Mouse (Mus musculus) hindbrain, embryonic 14.5 days (tissue): Measurements from ENCODE around the gene Plxna4. TPM values are rescaled to one million over a fixed set of nuclear protein-coding genes. Genes with fewer than 3 reads are reported as not detected.

Source experiments
- ATAC-seq: fragments of 200-750 bp; cut with Nextera tagmentation; 2 replicates; pipeline ENCODE4 v1.8.0; 2017; ENCODE audit warnings: moderate number of reproducible peaks, mild to moderate bottlenecking, moderate TSS enrichment, moderate library complexity; ENCODE audit not compliant: low FRiP score
- DNase-seq: peaks from one replicate; pipeline ENCODE4 v3.0.0-alpha.2; 2015; ENCODE audit warnings: low spot score
- H3K27ac ChIP-seq: fragments of 300-500 bp; sonication (generic); 2 replicates; pipeline ENCODE4 v1.5.1; 2014; ENCODE audit warnings: mild to moderate bottlenecking, moderate library complexity
- H3K27me3 ChIP-seq: fragments of 300-500 bp; sonication (generic); 2 replicates; pipeline ENCODE4 v1.6.1; 2014; ENCODE audit warnings: mild to moderate bottlenecking, low read length, mixed read lengths; ENCODE audit not compliant: control insufficient read depth, insufficient read depth
- H3K36me3 ChIP-seq: fragments of 300-500 bp; sonication (generic); replicated peaks from 2 replicates; pipeline ENCODE4 v1.6.1; 2014; ENCODE audit not compliant: control insufficient read depth, insufficient read depth
- H3K4me1 ChIP-seq: fragments of 300-500 bp; sonication (generic); replicated peaks from 2 replicates; pipeline ENCODE4 v1.6.1; 2014; ENCODE audit warnings: antibody characterized with exemption, low read length, mixed read lengths; ENCODE audit not compliant: control insufficient read depth, insufficient read depth
- H3K4me2 ChIP-seq: fragments of 300-500 bp; sonication (generic); replicated peaks from 2 replicates; pipeline ENCODE4 v1.6.1; 2014; ENCODE audit warnings: mild to moderate bottlenecking, moderate library complexity
- H3K4me3 ChIP-seq: fragments of 300-500 bp; sonication (generic); replicated peaks from 2 replicates; pipeline ENCODE4 v1.5.1; 2014; ENCODE audit warnings: mild to moderate bottlenecking, low read length
- H3K9ac ChIP-seq: fragments of 300-500 bp; sonication (generic); 2 replicates; pipeline ENCODE4 v1.6.1; 2014
- H3K9me3 ChIP-seq: fragments of 300-500 bp; sonication (generic); 2 replicates; pipeline ENCODE4 v1.6.1; 2016; ENCODE audit warnings: low read length; ENCODE audit not compliant: control insufficient read depth
- WGBS: fragments of 180-500 bp; shearing (Covaris S2); extraction: QIAGEN DNeasy Blood & Tissue Kit; methylation state at CpG from one replicate; pipeline ENCODE4 v1.1.7; 2014; 5-methylcytosine and 5-hydroxymethylcytosine counted together
- polyA plus RNA-seq: library from polyadenylated mRNA; unstranded; fragments of >200 nt; fragmentation: Nextera tagmentation; extraction: Ambion mirVana; gene quantifications from 2 replicates; pipeline ENCODE4 v1.2.1, GENCODE M21; 2014

Plxna4 gene
- polyA plus RNA-seq, 1 experiment from 2014 or later, result 25.7 TPM

DNA sequence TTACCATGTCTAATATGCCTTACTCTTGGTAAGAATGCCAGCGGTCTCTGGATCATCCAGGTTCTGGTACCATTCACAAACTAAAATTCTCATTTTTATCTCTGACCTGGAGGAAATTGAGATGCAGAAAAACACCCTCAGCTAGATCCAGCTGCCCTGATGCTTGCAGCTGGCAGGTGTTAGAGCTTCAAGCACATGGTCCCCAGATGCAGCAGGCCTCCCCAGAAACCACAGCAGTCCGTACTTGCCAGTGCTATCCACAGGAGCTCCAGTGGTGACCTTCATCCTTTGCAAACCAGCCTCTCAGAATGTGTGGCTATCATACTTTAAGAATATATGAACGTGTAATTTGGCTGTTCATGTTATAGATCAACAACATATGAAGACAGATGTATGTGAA is 139.2 kb downstream of the Plxna4 start:
- Histone ChIP-seq H3K4me3 (no peak overlapping the region), H3K9ac (no peak overlapping the region), H3K27me3 (no peaks in the 10 kb centered on the region), H3K4me2 (no peak overlapping the region), H3K27ac (no peak overlapping the region), H3K4me1 (no peaks in the 10 kb centered on the region), H3K36me3 (no peaks in the 10 kb centered on the region), H3K9me3 (no peaks in the 10 kb centered on the region)
- 90% methylated on average over 3 of the region's 3 CpGs for WGBS
- DNase-seq (no peak), ATAC-seq (no peak)

DNA sequence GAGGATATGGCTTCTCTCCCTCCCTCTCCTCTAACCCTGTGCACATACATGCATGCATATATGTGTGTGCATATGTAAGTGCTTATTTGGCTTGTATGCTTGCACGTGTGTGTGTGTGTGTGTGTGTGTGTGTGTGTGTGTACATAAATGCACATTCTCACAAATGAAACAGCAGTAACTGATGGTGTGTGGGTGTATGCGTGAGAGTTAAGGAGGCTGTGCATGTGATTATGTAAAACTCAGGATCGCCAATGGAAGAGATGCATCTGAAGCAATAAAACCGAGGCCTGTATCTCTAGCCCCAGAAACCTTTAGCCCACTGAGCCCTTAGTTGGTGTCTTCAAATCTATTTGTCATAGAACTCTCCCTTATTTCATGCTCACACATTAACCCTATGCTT is 141.7 kb downstream of the Plxna4 start:
- Histone ChIP-seq H3K9me3 (no peaks in the 10 kb centered on the region), H3K36me3 (no peaks in the 10 kb centered on the region), H3K4me1 (no peaks in the 10 kb centered on the region), H3K4me3 (no peak overlapping the region), H3K27me3 (no peaks in the 10 kb centered on the region), H3K27ac (no peak overlapping the region), H3K4me2 (no peak overlapping the region), H3K9ac (no peak overlapping the region)
- ATAC-seq (no peak), DNase-seq (no peak)
- WGBS, result 83% methylated on average over 4 of the region's 4 CpGs

GRCm38 (mm10) chr6:32445246-32445645 is 142.7 kb downstream of the Plxna4 start:
- Histone ChIP-seq H3K27me3 (no peaks in the 10 kb centered on the region), H3K9me3 (no peaks in the 10 kb centered on the region), H3K27ac (no peak overlapping the region), H3K4me1 (no peaks in the 10 kb centered on the region), H3K4me3 (no peak overlapping the region), H3K9ac (no peak overlapping the region), H3K4me2 (no peak overlapping the region), H3K36me3 (no peaks in the 10 kb centered on the region)
- ATAC-seq (no peak), DNase-seq (no peak)
- 60% methylated on average over 2 of the region's 2 CpGs for WGBS

DNA sequence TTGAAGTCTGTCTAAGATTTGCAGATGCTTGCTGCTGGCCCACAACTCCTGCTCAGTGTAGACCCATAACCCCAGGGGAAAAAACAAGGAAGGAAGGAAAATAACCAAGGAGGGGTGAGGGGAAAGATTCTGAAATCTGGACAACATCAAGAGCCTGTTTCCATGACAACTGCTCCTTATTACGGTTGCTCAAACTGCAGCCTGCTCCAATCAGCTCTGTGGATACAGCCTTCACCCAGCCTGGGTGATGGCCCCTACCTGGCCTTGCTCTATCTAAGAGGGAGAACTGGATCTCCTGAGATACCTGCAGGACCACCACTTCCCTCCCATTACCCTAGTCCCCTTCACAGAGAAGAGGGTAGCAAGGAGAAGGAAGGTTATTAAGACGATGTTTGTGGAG is 143.6 kb downstream of the Plxna4 start:
- DNase-seq (no peak), ATAC-seq (no peak)
- H3K9ac ChIP-seq, result no peak overlapping the region
- no peak overlapping the region for H3K4me3 ChIP-seq
- no peaks in the 10 kb centered on the region for H3K9me3 ChIP-seq
- H3K4me2 ChIP-seq, result no peak overlapping the region
- no peaks in the 10 kb centered on the region for H3K36me3 ChIP-seq
- H3K27ac ChIP-seq, result no peak overlapping the region
- no peaks in the 10 kb centered on the region for H3K27me3 ChIP-seq
- no peaks in the 10 kb centered on the region for H3K4me1 ChIP-seq
- 59% methylated on average over 2 of the region's 2 CpGs for WGBS

GRCm38 (mm10) chr6:32443679-32444078 is 144.3 kb downstream of the Plxna4 start:
- Histone ChIP-seq H3K4me1 (no peaks in the 10 kb centered on the region), H3K9me3 (no peaks in the 10 kb centered on the region), H3K9ac (no peak overlapping the region), H3K27me3 (no peaks in the 10 kb centered on the region), H3K27ac (no peak overlapping the region), H3K4me3 (no peak overlapping the region), H3K36me3 (no peaks in the 10 kb centered on the region), H3K4me2 (no peak overlapping the region)
- ATAC-seq (no peak), DNase-seq (no peak)
- WGBS, result 86% methylated on average over 1 of the region's 1 CpGs

DNA sequence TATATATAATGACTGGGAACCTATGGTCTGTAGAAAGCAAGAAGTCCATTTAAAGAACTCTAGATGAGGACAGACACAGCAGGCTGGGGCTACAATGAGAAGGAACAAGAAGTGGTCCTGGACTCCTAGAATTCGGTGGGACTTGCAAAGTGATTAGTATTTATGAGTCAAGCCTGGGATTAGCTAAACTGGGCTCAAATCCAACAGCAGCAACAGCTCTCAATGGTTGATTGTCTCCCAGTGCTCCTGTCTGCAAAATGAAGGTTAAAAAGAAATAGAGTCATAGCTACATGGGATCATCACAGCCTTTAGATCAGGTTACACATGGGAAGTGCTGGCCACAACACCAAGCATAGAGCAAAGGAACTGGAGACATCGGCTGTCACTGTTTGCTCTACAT is 148.6 kb downstream of the Plxna4 start:
- Histone ChIP-seq H3K9me3 (no peaks in the 10 kb centered on the region), H3K27me3 (no peaks in the 10 kb centered on the region), H3K4me2 (no peak overlapping the region), H3K27ac (no peak overlapping the region), H3K36me3 (no peaks in the 10 kb centered on the region), H3K4me3 (no peak overlapping the region), H3K4me1 (no peaks in the 10 kb centered on the region), H3K9ac (no peak overlapping the region)
- ATAC-seq, result no peak
- WGBS, result 84% methylated on average over 2 of the region's 2 CpGs
- no peak for DNase-seq

DNA sequence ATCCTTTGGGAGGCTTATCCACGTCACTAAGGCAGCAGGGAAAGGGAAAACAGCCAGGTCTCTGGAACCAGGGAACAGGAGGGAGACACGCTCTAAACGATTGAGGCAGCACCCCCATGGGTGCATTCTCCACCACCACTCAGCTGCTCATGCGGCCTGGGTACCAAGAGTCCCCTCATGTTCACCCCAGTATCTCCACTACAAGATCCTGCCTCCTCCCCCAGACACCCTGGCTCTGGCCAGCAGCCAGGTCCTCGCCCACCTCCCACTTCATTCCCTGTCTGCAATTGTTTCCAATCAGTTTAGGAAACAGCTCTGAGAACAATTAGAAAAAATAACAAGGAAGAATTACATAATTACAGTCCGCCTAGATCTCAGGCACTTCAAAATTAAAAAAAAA is 150.8 kb downstream of the Plxna4 start:
- DNase-seq (no peak), ATAC-seq (no peak)
- Histone ChIP-seq H3K4me3 (no peak overlapping the region), H3K4me1 (no peaks in the 10 kb centered on the region), H3K27ac (no peak overlapping the region), H3K4me2 (no peak overlapping the region), H3K9me3 (no peaks in the 10 kb centered on the region), H3K9ac (no peak overlapping the region), H3K27me3 (no peaks in the 10 kb centered on the region), H3K36me3 (no peaks in the 10 kb centered on the region)
- WGBS, result 65% methylated on average over 6 of the region's 6 CpGs

- ATAC-seq, result no peak
- WGBS, result 68% methylated on average over 2 of the region's 2 CpGs
- DNase-seq, result no peak
Measured at GRCm38 (mm10) chr6:32423124-32423523, 164.9 kb downstream of the Plxna4 start.

GRCm38 (mm10) chr6:32420610-32421009 is 167.4 kb downstream of the Plxna4 start:
- no peak for DNase-seq
- H3K4me2 ChIP-seq, result no peak overlapping the region
- no peaks in the 10 kb centered on the region for H3K36me3 ChIP-seq
- no peak overlapping the region for H3K27ac ChIP-seq
- H3K27me3 ChIP-seq, result no peaks in the 10 kb centered on the region
- H3K9me3 ChIP-seq, result no peaks in the 10 kb centered on the region
- H3K4me3 ChIP-seq, result no peak overlapping the region
- 86% methylated on average over 3 of the region's 3 CpGs for WGBS
- no peak for ATAC-seq
- H3K4me1 ChIP-seq, result no peaks in the 10 kb centered on the region
- H3K9ac ChIP-seq, result no peak overlapping the region

More at GRCm38 (mm10) chr6:32423124-32423523, 164.9 kb downstream of the Plxna4 start:
- no peak overlapping the region for H3K4me2 ChIP-seq
- no peaks in the 10 kb centered on the region for H3K27me3 ChIP-seq
- no peak overlapping the region for H3K4me3 ChIP-seq
- no peaks in the 10 kb centered on the region for H3K9me3 ChIP-seq
- H3K36me3 ChIP-seq, result no peaks in the 10 kb centered on the region
- no peak overlapping the region for H3K27ac ChIP-seq
- no peaks in the 10 kb centered on the region for H3K4me1 ChIP-seq
- no peak overlapping the region for H3K9ac ChIP-seq

DNA sequence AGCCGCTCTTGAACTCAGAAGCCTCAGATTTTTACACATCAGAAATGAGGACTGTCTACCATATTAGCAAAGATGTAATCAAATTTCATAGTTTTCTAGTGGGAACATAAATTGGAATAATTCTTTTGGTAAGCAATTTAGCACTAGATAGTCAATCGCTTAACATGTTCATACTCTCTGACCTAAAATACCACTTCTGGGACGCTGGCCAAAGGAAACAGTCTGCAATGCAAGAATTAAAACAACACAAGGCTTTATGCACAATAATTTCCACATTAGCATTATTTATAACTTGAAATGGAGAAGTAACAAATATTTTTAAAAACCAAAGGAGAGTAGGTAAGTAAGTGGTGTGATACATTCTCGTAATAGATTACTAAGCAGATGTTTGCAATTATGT is 170.6 kb downstream of the Plxna4 start:
- H3K27me3 ChIP-seq, result no peaks in the 10 kb centered on the region
- no peaks in the 10 kb centered on the region for H3K9me3 ChIP-seq
- no peak for DNase-seq
- no peak overlapping the region for H3K4me3 ChIP-seq
- no peak overlapping the region for H3K9ac ChIP-seq
- ATAC-seq, result no peak
- no peak overlapping the region for H3K4me2 ChIP-seq
- 89% methylated on average over 4 of the region's 4 CpGs for WGBS
- H3K4me1 ChIP-seq, result peaks cover 8% of the 10 kb centered on the region; the same call in 1 of the 2 replicates
- H3K36me3 ChIP-seq, result no peaks in the 10 kb centered on the region
- no peak overlapping the region for H3K27ac ChIP-seq
